Comparison of ENCODE assay signal across 8 mouse cellular contexts in the genomic region with DNA sequence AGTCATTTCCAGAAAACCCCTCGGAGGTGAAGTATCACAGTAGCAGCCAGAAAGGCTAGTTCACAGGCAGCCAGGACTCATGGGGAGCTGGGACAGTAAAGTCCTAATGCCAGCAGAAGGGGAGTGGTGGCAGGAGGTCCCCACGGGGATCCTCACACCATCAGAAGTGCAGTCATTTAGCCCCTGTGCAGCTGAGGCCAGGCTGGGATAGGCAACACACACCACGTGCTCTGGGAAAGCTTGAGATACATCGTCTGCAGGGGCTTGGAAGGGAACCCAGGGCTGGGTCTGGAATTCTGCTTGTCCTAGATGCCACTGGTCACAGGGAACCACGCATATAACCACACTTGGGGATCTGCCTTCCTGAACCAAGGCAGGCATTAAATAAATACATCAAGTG. TPM values are rescaled to one million over a fixed set of nuclear protein-coding genes. Genes with fewer than 3 reads are reported as not detected.
A peak's percentile ranks its signal among the peaks of the same experiment; 100 is the strongest.
DNase-seq lines count a peak whose midpoint lies in the region; ATAC-seq and TF ChIP-seq lines count a peak whose summit lies in the region.

No protein-coding gene starts in this region.

- H3K4me1 ChIP-seq in hindbrain, embryonic 11.5 days (replicated peaks; ENCODE audit: control insufficient read depth, insufficient read depth, low read length), result 0 out of 2 replicates have a peak, but pooled peaks cover 4% of the 10 kb centered on the region
- peaks cover 47% of the 10 kb centered on the region for H3K4me1 ChIP-seq in midbrain, embryonic 14.5 days (ENCODE audit: control insufficient read depth, insufficient read depth, low read length)

- intact Hi-C loops in gastrocnemius, adult 2 months (cut with DNase I), result no loop called here
- intact Hi-C loops in gastrocnemius, postnatal 36 days (cut with DNase I), result no loop called here

- TF ChIP-seq CTCF in gastrocnemius, adult 2 months (IDR thresholded peaks at IDR 0.05), result no peak
- no peak for TF ChIP-seq CTCF in brain, embryonic 14.5 days (IDR thresholded peaks at IDR 0.05; ENCODE audit: borderline replicate concordance, extremely low read depth, insufficient read depth, insufficient read length)

- H3K9me3 ChIP-seq in hindbrain, embryonic 11.5 days (ENCODE audit: control insufficient read depth, low read length), result no peaks in the 10 kb centered on the region
- H3K9me3 ChIP-seq in midbrain, embryonic 14.5 days (ENCODE audit: control insufficient read depth, low read length), result no peaks in the 10 kb centered on the region

- peak overlapping the region; percentile 35; the same call in 1 of the 2 replicates for H3K27ac ChIP-seq in gastrocnemius, adult 2 months
- no peak overlapping the region for H3K27ac ChIP-seq in hindbrain, embryonic 11.5 days (ENCODE audit: low read depth, low read length)
- H3K27ac ChIP-seq in midbrain, embryonic 14.5 days (replicated peaks; ENCODE audit: low read depth, low read length), result no peak overlapping the region

- ATAC-seq in hindbrain, embryonic 11.5 days (ENCODE audit: low FRiP score), result no peak
- ATAC-seq in midbrain, embryonic 14.5 days (ENCODE audit: low FRiP score, low TSS enrichment), result no peak

- no peaks in the 10 kb centered on the region for H3K36me3 ChIP-seq in hindbrain, embryonic 11.5 days (ENCODE audit: control insufficient read depth, insufficient read depth, low read length)
- H3K36me3 ChIP-seq in midbrain, embryonic 14.5 days (ENCODE audit: control insufficient read depth, insufficient read depth, low read length), result no peaks in the 10 kb centered on the region

- WGBS in hindbrain, embryonic 11.5 days, result 20% methylated on average over 5 of the region's 5 CpGs
- 17% methylated on average over 5 of the region's 5 CpGs for WGBS in midbrain, embryonic 14.5 days

- H3K4me2 ChIP-seq in hindbrain, embryonic 11.5 days (replicated peaks; ENCODE audit: low read depth, low read length), result peak overlapping the region; percentile 95
- peak overlapping the region; percentile 92 for H3K4me2 ChIP-seq in midbrain, embryonic 14.5 days (ENCODE audit: low read length)

- no peak overlapping the region for H3K9ac ChIP-seq in hindbrain, embryonic 11.5 days (ENCODE audit: low read depth, low read length)
- peak overlapping the region; percentile 88 for H3K9ac ChIP-seq in midbrain, embryonic 14.5 days (replicated peaks; ENCODE audit: low read length)

- H3K27me3 ChIP-seq in hindbrain, embryonic 11.5 days (ENCODE audit: control insufficient read depth, insufficient read depth, low read length), result no peaks in the 10 kb centered on the region
- H3K27me3 ChIP-seq in midbrain, embryonic 14.5 days (ENCODE audit: control insufficient read depth, insufficient read depth, low read length), result peaks cover 6% of the 10 kb centered on the region; the same call in 1 of the 2 replicates

- no peak for DNase-seq in gastrocnemius, adult 2 months
- DNase-seq in gastrocnemius, postnatal 36 days, result no peak
- DNase-seq in brain, embryonic 14.5 days (ENCODE audit: low read depth), result peak; percentile 40
- peak; percentile 38 for DNase-seq in hindbrain, embryonic 11.5 days (ENCODE audit: low spot score)
- DNase-seq in midbrain, embryonic 14.5 days, result no peak
- no peak for DNase-seq in urinary bladder, adult 2 months (ENCODE audit: low spot score)
- DNase-seq in ovary, postnatal 14 days (ENCODE audit: low spot score), result no peak
- DNase-seq in cerebellum, adult 9-11 months, result no peak

- no peak for TF ChIP-seq POLR2A in brain, embryonic 14.5 days (IDR thresholded peaks at IDR 0.05; ENCODE audit: borderline replicate concordance, extremely low read depth, insufficient read depth, insufficient read length, poor library complexity, severe bottlenecking)

- H3K4me3 ChIP-seq in gastrocnemius, adult 2 months, result peak overlapping the region; percentile 86
- peak overlapping the region; percentile 68 for H3K4me3 ChIP-seq in hindbrain, embryonic 11.5 days (ENCODE audit: low read depth, low read length)
- peak overlapping the region; percentile 66 for H3K4me3 ChIP-seq in midbrain, embryonic 14.5 days (replicated peaks; ENCODE audit: low read depth, low read length)

RNA-seq across cellular contexts. Expression of gene Ptgfrn, which starts 1.2 kb away (rescaled TPM):
- 10 to 100 TPM in 1 of 2 experiments, 1 to 10 TPM in 1; 6.9 to 13.8 TPM for total RNA-seq in gastrocnemius, adult 2 months (2021)
- total RNA-seq in gastrocnemius, postnatal 36 days (2021), result 10 to 100 TPM; 11.7 to 14.0 TPM
- polyA plus RNA-seq in brain, embryonic 14.5 days (2012; rRNA removed), result 13.6 and 20.8 TPM in 2 replicates
- 3.3 and 3.5 TPM in 2 replicates for polyA plus RNA-seq in hindbrain, embryonic 11.5 days (2014; fragmentation: Nextera tagmentation; extraction: Ambion mirVana)
- 4.0 and 4.2 TPM in 2 replicates for polyA plus RNA-seq in midbrain, embryonic 14.5 days (2014; fragmentation: Nextera tagmentation; extraction: Ambion mirVana)
- polyA plus RNA-seq in urinary bladder, adult 2 months (2012; rRNA removed), result 31.0 and 62.3 TPM in 2 replicates

Comparison
In these comparisons a context has a peak if more than half of its experiments do, and no peak if none do; other contexts are left out.
1. DNase-seq: peak in brain, embryonic 14.5 days (single experiment) and hindbrain, embryonic 11.5 days (single experiment); none in gastrocnemius, adult 2 months (single experiment), gastrocnemius, postnatal 36 days (0 of 2), midbrain, embryonic 14.5 days (single experiment), urinary bladder, adult 2 months (single experiment), ovary, postnatal 14 days (single experiment) and cerebellum, adult 9-11 months (single experiment).
2. Peak in every context shown above with its lines, with median percentiles within 50 percentile points of each other: H3K4me3 ChIP-seq.